Mouse (Mus musculus) neural tube, embryonic 11.5 days (tissue): ENCODE data around the gene Olfr1054. TPM values are rescaled to one million over a fixed set of nuclear protein-coding genes. Genes with fewer than 3 reads are reported as not detected.
"Not testable (repeated sequence)": the region's sequence is repeated elsewhere in the genome, so short reads cannot be mapped to it uniquely, and the experiment has no call there.

ENCODE experiments used
- ATAC-seq: fragments of 200-750 bp; cut with Nextera tagmentation; 2 replicates; pipeline ENCODE4 v1.8.0; 2017; ENCODE audit warnings: moderate number of reproducible peaks, mild to moderate bottlenecking, moderate TSS enrichment, moderate library complexity; ENCODE audit not compliant: insufficient read depth, low FRiP score, low TSS enrichment
- DNase-seq: peaks from one replicate; pipeline ENCODE4 v3.0.0-alpha.2; 2015; ENCODE audit warnings: low spot score
- H3K27ac ChIP-seq: fragments of 300-500 bp; sonication (generic); 2 replicates; pipeline ENCODE4 v1.5.1; 2014; ENCODE audit warnings: low read depth, mild to moderate bottlenecking, low read length
- H3K27me3 ChIP-seq: fragments of 300-500 bp; sonication (generic); 2 replicates; pipeline ENCODE4 v1.6.1; 2014; ENCODE audit warnings: mild to moderate bottlenecking, low read length, mixed read lengths; ENCODE audit not compliant: control insufficient read depth, insufficient read depth
- H3K36me3 ChIP-seq: fragments of 300-500 bp; sonication (generic); 2 replicates; pipeline ENCODE4 v1.6.1; 2014; ENCODE audit warnings: mild to moderate bottlenecking, low read length, moderate library complexity, mixed read lengths; ENCODE audit not compliant: control insufficient read depth, insufficient read depth
- H3K4me1 ChIP-seq: fragments of 300-500 bp; sonication (generic); 2 replicates; pipeline ENCODE4 v1.6.1; 2014; ENCODE audit warnings: low read length, mixed read lengths; ENCODE audit not compliant: control insufficient read depth, insufficient read depth
- H3K4me2 ChIP-seq: fragments of 300-500 bp; sonication (generic); 2 replicates; pipeline ENCODE4 v1.6.1; 2014; ENCODE audit warnings: low read depth, mild to moderate bottlenecking, moderate library complexity
- H3K4me3 ChIP-seq: fragments of 300-500 bp; sonication (generic); 2 replicates; pipeline ENCODE4 v1.5.1; 2014; ENCODE audit warnings: low read depth, low read length
- H3K9ac ChIP-seq: fragments of 300-500 bp; sonication (generic); 2 replicates; pipeline ENCODE4 v1.6.1; 2014; ENCODE audit warnings: mild to moderate bottlenecking, low read length
- H3K9me3 ChIP-seq: fragments of 300-500 bp; sonication (generic); 2 replicates; pipeline ENCODE4 v1.6.1; 2016; ENCODE audit warnings: low read length; ENCODE audit not compliant: control insufficient read depth
- whole genome bisulfite sequencing: fragments of 180-500 bp; shearing (Covaris S2); extraction: QIAGEN DNeasy Blood & Tissue Kit; methylation state at CpG from one replicate; pipeline ENCODE4 v1.1.7; 2014; 5-methylcytosine and 5-hydroxymethylcytosine counted together
- polyA plus RNA-seq: library from polyadenylated mRNA; unstranded; fragments of >200 nt; fragmentation: Nextera tagmentation; extraction: Ambion mirVana; gene quantifications from 2 replicates; pipeline ENCODE4 v1.2.1, GENCODE M21; 2014

Gene Olfr1054
- not detected in 2 replicates for polyA plus RNA-seq

DNA sequence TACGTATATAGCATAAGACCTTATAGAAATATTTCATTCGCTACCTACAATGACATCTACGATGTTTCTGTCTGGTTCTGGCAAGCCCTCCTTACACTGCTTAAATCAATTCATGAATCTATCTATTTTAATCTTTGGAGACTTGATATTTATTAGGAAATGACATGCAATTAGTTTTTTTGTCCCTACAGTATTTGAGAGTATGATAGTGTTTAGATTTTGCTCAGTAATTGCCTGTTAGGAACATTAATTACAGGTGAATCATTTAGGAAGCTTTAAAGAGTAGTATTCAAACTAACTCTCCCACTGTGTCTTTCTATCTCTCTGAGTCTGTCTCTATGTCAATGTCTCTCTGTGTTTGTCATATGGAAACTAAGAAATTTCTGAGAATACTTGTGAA is at the start of gene Olfr1054:
Gene Olfr1054 (minus strand): TSS at position 101 of the 400 bp plus-strand sequence.
- DNase-seq (no peak), ATAC-seq (no peak)
- no peaks in the 10 kb centered on the region for H3K4me1 ChIP-seq
- H3K9me3 ChIP-seq: no peaks in the 10 kb centered on the region
- H3K27me3 ChIP-seq: no peaks in the 10 kb centered on the region
- no peak within 1 kb of the TSS for H3K4me2 ChIP-seq
- H3K9ac ChIP-seq: no peak within 1 kb of the TSS
- WGBS: 88% methylated on average over 3 of the region's 3 CpGs
- H3K36me3 ChIP-seq: no peaks in the 10 kb centered on the region
- no peak within 1 kb of the TSS for H3K27ac ChIP-seq
- no peak within 1 kb of the TSS for H3K4me3 ChIP-seq

DNA sequence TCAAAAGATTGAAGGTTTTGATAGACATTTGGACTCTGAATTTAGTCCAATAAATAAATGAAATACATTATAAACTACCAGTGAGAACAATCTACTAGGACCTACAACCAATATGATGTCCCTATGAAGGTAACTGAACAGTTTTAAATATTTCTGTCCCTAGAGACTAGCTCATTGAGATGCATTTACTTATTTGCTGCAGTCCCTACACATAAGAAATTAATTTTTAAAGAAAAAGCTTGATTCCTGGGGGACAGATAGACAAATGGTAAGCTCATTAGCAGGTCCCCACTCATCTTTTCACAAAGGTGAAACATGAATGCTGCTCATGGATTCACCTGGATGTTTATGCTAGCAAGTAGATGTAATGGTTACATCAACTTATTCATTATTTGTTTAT is 43.1 kb upstream of the Olfr1054 start, which contains the start of gene Olfr1057:
Gene Olfr1057 (minus strand): TSS at position 101 of the 400 bp plus-strand sequence.
- Histone ChIP-seq H3K4me2 (no peak within 1 kb of the TSS), H3K4me3 (no peak within 1 kb of the TSS), H3K27me3 (no peaks in the 10 kb centered on the region), H3K9me3 (no peaks in the 10 kb centered on the region), H3K4me1 (no peaks in the 10 kb centered on the region), H3K9ac (no peak within 1 kb of the TSS), H3K36me3 (no peaks in the 10 kb centered on the region), H3K27ac (no peak within 1 kb of the TSS)
- ATAC-seq: no peak
- DNase-seq: no peak

- H3K27me3 ChIP-seq, H3K27ac ChIP-seq, H3K36me3 ChIP-seq, H3K4me2 ChIP-seq, H3K4me3 ChIP-seq, DNase-seq, ATAC-seq, H3K9ac ChIP-seq, H3K9me3 ChIP-seq, H3K4me1 ChIP-seq: not testable (repeated sequence)
- no CpG with 5 or more reads among the region's 6 CpGs for WGBS
Measured at GRCm38 (mm10) chr2:86366342-86366741, 31.1 kb upstream of the Olfr1054 start.

DNA sequence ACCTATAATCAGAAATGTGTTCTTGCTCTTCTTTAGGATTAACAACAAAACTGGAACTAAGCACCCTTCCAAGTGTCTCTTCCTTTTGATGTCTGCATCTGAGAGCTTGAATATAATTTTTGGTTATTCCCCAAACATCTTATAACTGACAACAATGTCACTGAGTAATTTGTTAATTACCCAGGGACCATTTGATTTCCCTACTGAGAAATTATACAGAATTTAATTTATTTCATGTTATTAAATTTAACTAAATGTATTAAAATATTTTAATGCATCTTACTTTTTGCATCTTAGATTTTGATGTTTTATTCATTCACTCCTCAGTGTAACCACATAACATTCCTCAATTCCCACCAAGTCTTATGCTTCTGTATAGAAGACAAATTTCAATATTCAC is 27.1 kb upstream of the Olfr1054 start, which contains the start of gene Olfr1056:
Gene Olfr1056 (minus strand): TSS at position 101 of the 400 bp plus-strand sequence.
- Histone ChIP-seq H3K4me3 (no peak within 1 kb of the TSS), H3K4me1 (no peaks in the 10 kb centered on the region), H3K27me3 (no peaks in the 10 kb centered on the region), H3K27ac (no peak within 1 kb of the TSS), H3K36me3 (no peaks in the 10 kb centered on the region), H3K4me2 (no peak within 1 kb of the TSS), H3K9me3 (no peaks in the 10 kb centered on the region), H3K9ac (no peak within 1 kb of the TSS)
- no peak for ATAC-seq
- no peak for DNase-seq

DNA sequence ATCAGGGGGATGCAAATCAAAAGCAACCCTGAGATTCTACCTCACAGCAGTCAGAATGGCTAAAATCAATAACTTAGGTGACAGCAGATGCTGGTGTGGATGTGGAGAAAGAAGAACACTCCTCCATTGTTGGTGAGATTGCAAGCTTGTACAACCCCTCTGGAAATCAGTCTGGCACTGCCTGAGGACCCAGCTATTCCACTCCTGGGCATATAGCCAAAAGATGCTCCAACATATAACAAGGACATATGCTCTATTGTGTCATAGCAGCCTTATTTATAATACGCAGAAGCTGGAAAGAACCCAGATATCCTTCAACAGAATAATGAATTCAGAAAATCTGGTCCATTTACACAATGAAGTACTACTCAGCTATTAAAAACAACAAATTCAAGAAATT is 16.5 kb upstream of the Olfr1054 start:
- not testable (repeated sequence) for H3K36me3 ChIP-seq, DNase-seq, H3K27me3 ChIP-seq, H3K4me1 ChIP-seq, H3K9me3 ChIP-seq, H3K4me2 ChIP-seq, ATAC-seq, H3K9ac ChIP-seq, H3K27ac ChIP-seq, H3K4me3 ChIP-seq
- WGBS: 97% methylated on average over 1 of the region's 1 CpGs

GRCm38 (mm10) chr2:86350184-86350583 is 15.0 kb upstream of the Olfr1054 start, which contains the start of gene Olfr1055:
Gene Olfr1055 (minus strand): TSS chr2:86350284.
- H3K4me3 ChIP-seq: no peak within 1 kb of the TSS
- ATAC-seq (no peak), DNase-seq (no peak)
- H3K27ac ChIP-seq: no peak within 1 kb of the TSS
- no peak within 1 kb of the TSS for H3K4me2 ChIP-seq
- 88% methylated on average over 5 of the region's 5 CpGs for WGBS
- no peaks in the 10 kb centered on the region for H3K36me3 ChIP-seq
- no peaks in the 10 kb centered on the region for H3K27me3 ChIP-seq
- H3K4me1 ChIP-seq: no peaks in the 10 kb centered on the region
- no peaks in the 10 kb centered on the region for H3K9me3 ChIP-seq
- H3K9ac ChIP-seq: no peak within 1 kb of the TSS

DNA sequence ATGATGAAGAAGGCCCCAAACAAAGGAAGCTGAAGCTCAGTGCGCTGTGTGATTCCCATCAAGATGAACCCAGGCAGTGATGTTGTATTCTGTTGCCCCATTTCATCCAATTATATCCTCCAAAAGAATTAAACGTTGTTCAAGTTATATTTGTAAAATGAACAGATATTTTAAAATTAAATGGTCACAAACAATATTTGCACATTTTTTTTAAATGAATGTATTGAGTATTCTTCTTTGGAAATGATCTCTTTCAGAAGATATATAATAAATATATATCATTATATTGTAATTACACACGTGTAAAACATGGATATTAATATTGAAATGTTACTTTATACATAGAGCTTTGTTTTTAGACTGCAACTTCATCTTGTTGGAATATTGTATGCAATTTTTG is 20.0 kb downstream of the Olfr1054 start, which contains the start of gene Olfr1053:
Gene Olfr1053 (minus strand): TSS at position 101 of the 400 bp plus-strand sequence.
- Histone ChIP-seq H3K4me3 (no peak within 1 kb of the TSS), H3K9ac (no peak within 1 kb of the TSS), H3K36me3 (no peaks in the 10 kb centered on the region), H3K4me2 (no peak within 1 kb of the TSS), H3K27me3 (no peaks in the 10 kb centered on the region), H3K9me3 (no peaks in the 10 kb centered on the region), H3K4me1 (no peaks in the 10 kb centered on the region), H3K27ac (no peak within 1 kb of the TSS)
- no peak for DNase-seq
- WGBS: 68% methylated on average over 3 of the region's 3 CpGs
- no peak for ATAC-seq

DNA sequence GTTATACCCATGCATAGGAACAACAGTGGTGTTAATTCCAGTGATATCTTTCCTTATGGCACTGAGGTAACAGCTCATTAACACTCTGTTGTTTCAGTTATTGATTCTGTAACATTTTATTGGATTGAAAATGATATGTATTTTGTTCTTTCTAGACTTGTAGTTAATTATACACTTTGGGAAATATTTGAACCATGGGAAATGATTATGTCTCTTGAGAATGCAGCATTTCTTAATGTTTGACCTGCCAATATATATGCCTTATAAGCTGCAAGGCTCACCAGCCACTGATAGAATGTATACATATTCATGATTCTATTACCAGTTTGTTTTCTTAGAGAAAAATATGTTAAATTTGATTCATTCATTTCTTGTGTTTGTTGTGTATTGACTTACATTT is 43.1 kb downstream of the Olfr1054 start, which contains the start of gene Olfr1052:
Gene Olfr1052 (plus strand): TSS at position 301 of the 400 bp plus-strand sequence.
- H3K4me1 ChIP-seq: no peaks in the 10 kb centered on the region
- H3K27me3 ChIP-seq: no peaks in the 10 kb centered on the region
- DNase-seq: no peak
- no peaks in the 10 kb centered on the region for H3K36me3 ChIP-seq
- H3K4me2 ChIP-seq: no peak within 1 kb of the TSS
- H3K9me3 ChIP-seq: no peaks in the 10 kb centered on the region
- H3K9ac ChIP-seq: no peak within 1 kb of the TSS
- no peak within 1 kb of the TSS for H3K4me3 ChIP-seq
- no peak for ATAC-seq
- no peak within 1 kb of the TSS for H3K27ac ChIP-seq
